Mouse (Mus musculus) cerebellum, adult 2 months (tissue): ENCODE results near the gene Pygm. TPM values are rescaled to one million over a fixed set of nuclear protein-coding genes. Genes with fewer than 3 reads are reported as not detected.

Experiments used
- DNase-seq, 2 experiments: peaks; one replicate each; pipeline ENCODE4 v3.0.0; 2021
- H3K27ac ChIP-seq: fragments of 200-500 bp; 2 replicates; pipeline ENCODE4 v1.5.1; 2012; ENCODE audit warnings: low read length, control low read depth, inconsistent platforms; ENCODE audit not compliant: insufficient read depth
- H3K27me3 ChIP-seq: fragments of 200-500 bp; 2 replicates; pipeline ENCODE4 v1.6.1; 2012; ENCODE audit warnings: inconsistent platforms, mild to moderate bottlenecking, low read length, moderate library complexity; ENCODE audit not compliant: control insufficient read depth, insufficient read depth
- H3K4me1 ChIP-seq: fragments of 200-500 bp; 2 replicates; pipeline ENCODE4 v1.6.1; 2011; ENCODE audit warnings: low read length; ENCODE audit not compliant: control insufficient read depth, insufficient read depth
- H3K4me3 ChIP-seq: fragments of 200-500 bp; replicated peaks from 2 replicates; pipeline ENCODE3; 2011; ENCODE audit warnings: mild to moderate bottlenecking, low read depth, low read length, control low read depth; ENCODE audit not compliant: insufficient read depth
- CTCF ChIP-seq: fragments of 200-500 bp; IDR thresholded peaks from 2 replicates; pipeline ENCODE4 v1.5.1; 2011; ENCODE audit warnings: low read depth, mild to moderate bottlenecking, control low read depth, low read length, moderate library complexity, borderline replicate concordance; ENCODE audit not compliant: insufficient read depth
- POLR2A ChIP-seq: fragments of 200-500 bp; IDR thresholded peaks from 2 replicates; pipeline ENCODE4 v1.6.1; 2011; ENCODE audit warnings: low read length, control low read depth, borderline replicate concordance; ENCODE audit not compliant: insufficient read depth
- WGBS: fragments of 180-500 bp; shearing (Covaris S2); methylation state at CpG from one replicate; pipeline ENCODE4 v1.1.7; 2018; 5-methylcytosine and 5-hydroxymethylcytosine counted together
- polyA plus RNA-seq: library from polyadenylated mRNA; depleted of rRNA; stranded (reverse); fragments of >200 nt; gene quantifications from 2 replicates; pipeline ENCODE4 v1.2.3, GENCODE M21; 2012

Pygm gene
- polyA plus RNA-seq, 1 experiment = 101 TPM

DNA sequence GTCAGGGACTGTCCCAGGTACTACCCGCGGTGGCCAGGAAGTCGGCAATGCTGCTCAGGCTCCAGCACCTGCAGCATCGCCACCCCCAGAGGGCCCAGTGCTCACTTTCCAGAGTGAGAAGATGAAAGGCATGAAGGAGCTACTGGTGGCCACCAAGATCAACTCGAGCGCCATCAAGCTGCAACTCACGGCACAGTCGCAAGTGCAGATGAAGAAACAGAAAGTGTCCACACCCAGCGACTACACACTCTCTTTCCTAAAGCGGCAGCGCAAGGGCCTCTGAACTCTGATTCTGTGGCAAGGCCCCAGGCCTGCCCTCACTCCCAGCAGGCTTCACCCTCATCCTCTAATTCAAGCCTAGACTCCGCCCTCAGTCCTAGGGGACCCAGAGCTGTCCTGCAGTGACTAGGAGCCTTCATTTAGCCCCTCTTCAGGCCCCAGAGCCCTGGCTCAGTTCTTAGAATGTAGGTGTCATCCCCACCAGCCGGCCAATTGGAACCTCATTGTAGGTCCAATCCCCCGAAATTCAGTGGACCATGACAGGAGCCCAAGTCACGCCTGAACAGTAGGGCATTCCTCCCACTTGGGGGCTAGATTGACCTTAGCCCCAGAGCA, 44.2 kb upstream of the Pygm start:
- DNase-seq = no peak
- no peaks in the 10 kb centered on the region for H3K27me3 ChIP-seq
- TF ChIP-seq POLR2A (no peak), CTCF (no peak)
- H3K4me3 ChIP-seq = no peak overlapping the region
- 68% methylated on average over 15 of the region's 15 CpGs for WGBS
- peaks cover 33% of the 10 kb centered on the region for H3K4me1 ChIP-seq
- H3K27ac ChIP-seq = 0 out of 2 replicates have a peak overlapping the region, but pooled peaks have one; percentile 46

DNA sequence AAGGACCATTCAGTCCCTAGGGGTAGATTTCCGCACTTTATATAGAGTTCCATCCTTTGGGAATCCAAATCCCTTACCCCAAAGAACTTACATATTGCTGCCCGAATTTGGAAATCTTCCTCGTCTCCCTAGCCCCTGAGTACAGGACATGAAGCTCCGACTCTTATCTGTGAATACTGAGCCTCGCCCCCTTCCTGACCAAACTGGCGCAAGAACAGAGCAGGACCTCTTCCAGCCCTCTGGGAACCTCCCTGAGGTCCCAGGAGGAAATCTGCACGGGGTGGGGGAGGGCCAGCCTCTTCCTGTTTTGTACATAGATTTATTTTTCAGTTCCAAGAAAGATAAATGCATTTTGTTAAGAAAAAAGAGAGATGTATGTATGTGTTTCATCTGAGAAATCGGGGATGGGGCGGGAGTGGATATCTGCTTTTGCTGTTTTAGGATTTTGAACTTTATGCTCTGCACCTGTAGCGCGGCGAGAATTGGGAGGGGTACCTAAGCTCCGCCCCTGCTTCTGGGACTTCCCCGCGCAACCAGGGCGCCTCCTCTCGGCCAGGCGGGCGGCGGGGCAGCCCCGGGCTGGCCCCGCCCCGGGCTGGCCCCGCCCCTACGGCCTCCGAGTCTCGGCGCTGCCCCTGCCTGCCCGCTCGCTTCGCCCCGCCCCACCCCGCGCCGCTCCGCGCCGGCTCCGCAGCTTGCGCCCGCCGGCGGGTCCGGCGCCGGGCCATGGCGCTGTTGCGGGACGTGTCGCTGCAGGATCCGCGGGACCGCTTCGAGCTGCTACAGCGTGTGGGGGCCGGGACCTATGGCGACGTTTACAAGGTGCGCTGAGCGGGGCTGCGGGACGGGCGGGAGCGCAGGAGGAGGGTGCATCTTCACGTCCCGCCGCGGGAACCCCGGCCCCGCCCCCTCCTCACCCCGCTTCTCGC, 43.4 kb upstream of the Pygm start, which contains the start of gene Map4k2:
TSS of gene Map4k2 (plus strand) at position 612 of the 929 bp plus-strand sequence.
- peak; percentile 85 to 86 for DNase-seq
- WGBS = 7% methylated on average over 71 of the region's 72 CpGs
- peaks cover 33% of the 10 kb centered on the region for H3K4me1 ChIP-seq
- 0 out of 2 replicates have a peak within 1 kb of the TSS, but pooled peaks have one; percentile 46 for H3K27ac ChIP-seq
- peak; percentile 24; the same call in 1 of the 2 replicates for TF ChIP-seq CTCF
- peak; percentile 46; the same call in 1 of the 2 replicates for TF ChIP-seq POLR2A
- H3K27me3 ChIP-seq = no peaks in the 10 kb centered on the region
- H3K4me3 ChIP-seq = peak within 1 kb of the TSS; percentile 65

DNA sequence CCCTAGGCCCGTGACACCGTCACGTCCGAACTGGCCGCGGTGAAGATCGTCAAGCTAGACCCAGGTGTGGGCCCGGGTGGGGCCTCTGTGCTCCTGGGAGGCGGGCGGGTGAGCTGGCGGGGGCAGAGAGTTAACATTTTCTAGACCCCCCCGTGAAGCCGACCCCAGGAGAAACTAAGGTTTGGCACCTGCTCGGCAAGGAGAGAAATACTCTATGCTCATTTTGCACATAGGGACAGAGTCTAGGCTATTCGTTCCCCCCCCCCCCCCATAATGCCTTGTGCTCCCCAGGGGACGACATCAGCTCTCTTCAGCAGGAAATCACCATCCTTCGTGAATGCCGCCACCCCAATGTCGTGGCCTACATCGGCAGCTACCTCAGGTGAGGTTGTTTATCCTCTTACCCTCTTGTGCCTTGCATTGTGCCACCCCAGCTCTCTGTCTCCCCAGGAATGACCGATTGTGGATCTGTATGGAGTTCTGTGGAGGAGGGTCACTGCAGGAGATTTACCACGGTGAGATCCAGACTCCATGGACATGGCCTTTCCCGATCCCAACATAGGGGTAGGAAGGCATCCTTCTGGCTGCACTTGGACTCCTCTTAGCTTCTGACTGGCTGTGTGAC, 42.6 kb upstream of the Pygm start:
- H3K27me3 ChIP-seq = no peaks in the 10 kb centered on the region
- peaks cover 30% of the 10 kb centered on the region for H3K4me1 ChIP-seq
- H3K27ac ChIP-seq = 0 out of 2 replicates have a peak overlapping the region, but pooled peaks have one; percentile 36
- WGBS = 3% methylated on average over 23 of the region's 23 CpGs
- no peak for TF ChIP-seq POLR2A
- DNase-seq = no peak
- H3K4me3 ChIP-seq = peak overlapping the region; percentile 65

DNA sequence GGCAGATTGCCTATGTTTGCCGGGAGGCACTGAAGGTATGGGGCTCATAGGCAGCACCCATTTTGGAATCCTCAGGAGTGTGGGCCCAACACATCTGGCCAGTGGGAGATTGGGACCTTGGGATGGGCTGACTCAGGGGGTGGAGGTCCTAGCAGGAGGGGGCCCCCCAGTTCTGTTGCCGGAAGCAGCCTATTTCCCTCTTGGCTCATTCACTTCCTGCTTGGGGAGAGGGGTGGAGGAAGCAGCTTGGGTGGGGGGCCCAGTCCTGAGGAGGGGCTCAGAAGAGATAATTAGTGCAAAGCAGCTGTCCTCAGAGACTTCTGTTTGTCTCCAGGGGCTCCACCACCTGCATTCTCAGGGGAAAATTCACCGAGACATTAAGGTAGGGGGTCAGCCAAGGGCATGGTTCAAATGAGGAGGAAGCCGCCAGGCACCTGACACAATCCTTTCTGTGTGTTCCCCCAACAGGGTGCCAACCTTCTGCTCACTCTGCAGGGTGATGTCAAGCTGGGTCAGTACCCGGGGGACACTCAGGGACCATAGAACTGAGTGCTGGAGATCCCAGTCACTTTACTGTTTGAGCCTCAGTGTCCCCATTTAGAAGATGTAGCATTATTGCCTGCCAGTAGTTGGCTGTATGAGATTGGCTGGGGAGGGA, 41.8 kb upstream of the Pygm start:
- Histone ChIP-seq H3K27me3 (no peaks in the 10 kb centered on the region), H3K4me3 (no peak overlapping the region), H3K4me1 (peaks cover 25% of the 10 kb centered on the region), H3K27ac (no peak overlapping the region)
- TF ChIP-seq POLR2A (no peak), CTCF (no peak)
- WGBS = 47% methylated on average over 5 of the region's 5 CpGs
- no peak for DNase-seq

DNA sequence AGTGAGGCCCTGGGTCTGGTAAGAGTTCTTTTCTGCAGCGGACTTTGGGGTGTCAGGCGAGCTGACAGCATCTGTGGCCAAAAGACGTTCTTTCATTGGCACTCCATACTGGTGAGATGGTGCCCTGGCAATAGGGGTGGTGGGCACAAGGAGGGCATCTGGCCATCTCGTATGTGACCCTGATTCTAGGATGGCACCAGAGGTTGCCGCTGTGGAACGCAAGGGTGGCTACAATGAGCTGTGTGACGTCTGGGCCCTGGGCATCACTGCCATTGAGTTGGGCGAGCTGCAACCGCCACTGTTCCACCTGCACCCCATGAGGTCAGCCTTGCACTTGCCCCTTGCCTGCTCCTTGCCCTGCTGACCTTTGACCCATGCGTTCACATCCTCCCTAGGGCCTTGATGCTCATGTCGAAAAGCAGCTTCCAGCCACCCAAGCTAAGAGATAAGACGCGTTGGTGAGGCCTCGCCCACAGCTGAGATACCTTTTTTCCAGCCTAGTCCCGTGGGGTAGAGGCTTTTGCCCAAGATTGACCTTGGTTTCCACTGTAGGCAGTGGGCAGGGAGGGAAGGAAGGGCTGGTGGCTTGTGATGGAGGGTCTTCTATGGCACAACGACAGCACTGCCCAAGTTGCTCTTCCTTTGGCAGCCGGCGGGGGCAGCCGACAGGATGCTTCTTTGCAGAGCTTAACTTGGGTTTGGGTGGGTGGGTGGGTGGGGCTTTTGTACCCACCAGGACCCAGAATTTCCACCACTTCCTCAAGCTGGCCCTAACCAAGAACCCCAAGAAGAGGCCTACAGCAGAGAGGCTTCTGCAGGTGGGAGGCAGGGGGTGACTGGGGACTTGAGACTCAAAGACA, 40.9 kb upstream of the Pygm start:
- WGBS = 83% methylated on average over 19 of the region's 19 CpGs
- peaks cover 25% of the 10 kb centered on the region for H3K4me1 ChIP-seq
- DNase-seq = no peak
- TF ChIP-seq POLR2A (no peak), CTCF (no peak)
- peak overlapping the region; percentile 10; the same call in 1 of the 2 replicates for H3K27ac ChIP-seq
- H3K27me3 ChIP-seq = no peaks in the 10 kb centered on the region
- H3K4me3 ChIP-seq = no peak overlapping the region

DNA sequence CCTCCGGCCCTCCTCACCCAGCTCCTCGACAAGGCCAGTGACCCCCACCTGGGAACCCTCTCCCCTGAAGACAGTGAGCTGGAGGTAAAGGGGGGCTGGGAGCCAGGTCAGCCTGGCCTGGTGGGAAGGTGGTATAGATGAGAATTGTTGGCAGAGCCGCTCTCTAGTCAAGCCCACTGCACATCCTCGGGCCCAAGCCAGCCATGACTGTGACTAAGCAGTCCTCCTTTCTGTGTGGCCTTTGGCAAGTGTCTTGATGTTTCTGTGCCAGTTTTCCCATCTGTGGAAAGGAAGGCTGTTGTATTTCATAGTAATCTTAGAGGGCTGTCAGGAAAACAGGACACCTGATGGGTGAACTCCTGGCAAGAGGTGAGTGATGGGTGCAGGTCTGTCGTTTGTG, 40.2 kb upstream of the Pygm start:
- Histone ChIP-seq H3K4me3 (no peak overlapping the region), H3K27me3 (no peaks in the 10 kb centered on the region), H3K27ac (peak overlapping the region; percentile 10; the same call in 1 of the 2 replicates), H3K4me1 (peaks cover 25% of the 10 kb centered on the region)
- WGBS = 35% methylated on average over 5 of the region's 5 CpGs
- DNase-seq = peak in 1 of 2 experiments; percentile 74
- TF ChIP-seq POLR2A (no peak), CTCF (no peak)

DNA sequence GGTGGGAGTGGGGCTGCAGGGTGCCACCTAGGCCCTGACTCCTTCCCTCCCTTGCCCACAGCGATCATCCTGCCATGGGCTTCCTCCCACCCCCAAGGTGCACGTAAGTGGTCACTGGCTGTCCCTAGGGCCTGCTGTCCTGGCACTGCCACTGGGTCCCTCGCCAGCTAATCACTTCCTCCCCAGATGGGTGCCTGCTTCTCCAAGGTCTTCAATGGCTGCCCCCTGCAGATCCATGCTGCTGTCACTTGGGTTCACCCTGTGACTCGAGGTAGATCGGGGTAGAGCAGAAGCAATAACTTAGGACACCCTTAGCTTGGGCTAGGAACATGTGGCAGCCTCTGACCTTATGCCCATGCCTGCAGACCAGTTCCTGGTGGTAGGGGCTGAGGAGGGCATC, 38.2 kb upstream of the Pygm start:
- Histone ChIP-seq H3K4me1 (peaks cover 25% of the 10 kb centered on the region), H3K27ac (no peak overlapping the region), H3K4me3 (no peak overlapping the region), H3K27me3 (no peaks in the 10 kb centered on the region)
- no peak for DNase-seq
- WGBS = 38% methylated on average over 5 of the region's 5 CpGs
- TF ChIP-seq CTCF (no peak), POLR2A (no peak)
